Mouse (Mus musculus) C2C12 (cell line): ENCODE results near the gene Hdac7.

ENCODE experiments used
- CEBPB ChIP-seq: IDR thresholded peaks from one replicate; pipeline ENCODE4 v1.6.1; 2011; ENCODE audit warnings: low read depth, mild to moderate bottlenecking, control low read depth, moderate library complexity
- CTCF ChIP-seq: IDR thresholded peaks from one replicate; pipeline ENCODE4 v1.5.1; 2011; ENCODE audit not compliant: control insufficient read depth, insufficient read depth, insufficient read length
- FOSL1 ChIP-seq: IDR thresholded peaks from one replicate; pipeline ENCODE4 v1.8.0; 2011; ENCODE audit warnings: mild to moderate bottlenecking, low read length; ENCODE audit not compliant: poor library complexity, insufficient read depth, severe bottlenecking
- MAX ChIP-seq: IDR thresholded peaks from one replicate; pipeline ENCODE4 v1.6.1; 2011; ENCODE audit warnings: mild to moderate bottlenecking, control low read depth
- MYOD1 ChIP-seq: IDR thresholded peaks from one replicate; pipeline ENCODE4 v1.6.1; 2011; ENCODE audit warnings: low read depth; ENCODE audit not compliant: control insufficient read depth, insufficient read length
- MYOG ChIP-seq: IDR thresholded peaks from one replicate; pipeline ENCODE4 v1.6.1; 2011; ENCODE audit not compliant: control insufficient read depth, insufficient read length; ENCODE audit errors: extremely low read depth
- USF1 ChIP-seq: IDR thresholded peaks from one replicate; pipeline ENCODE4 v1.6.1; 2011; ENCODE audit warnings: low read depth, mild to moderate bottlenecking, control low read depth, moderate library complexity

GRCm38 (mm10) chr15:97837491-97838061 lies 6.7 kb downstream of the Hdac7 start:
- TF ChIP-seq CTCF: no peak
- TF ChIP-seq MAX: no peak
- TF ChIP-seq MYOD1: no peak
- TF ChIP-seq MYOG: no peak
- no peak for TF ChIP-seq USF1
- no peak for TF ChIP-seq FOSL1
- TF ChIP-seq CEBPB: no peak
